Mouse (Mus musculus): ENCODE results near the gene Tmprss2.
"Not testable (repeated sequence)": the region's sequence is repeated elsewhere in the genome, so short reads cannot be mapped to it uniquely, and the experiment has no call there.

Tmprss2 gene

DNA sequence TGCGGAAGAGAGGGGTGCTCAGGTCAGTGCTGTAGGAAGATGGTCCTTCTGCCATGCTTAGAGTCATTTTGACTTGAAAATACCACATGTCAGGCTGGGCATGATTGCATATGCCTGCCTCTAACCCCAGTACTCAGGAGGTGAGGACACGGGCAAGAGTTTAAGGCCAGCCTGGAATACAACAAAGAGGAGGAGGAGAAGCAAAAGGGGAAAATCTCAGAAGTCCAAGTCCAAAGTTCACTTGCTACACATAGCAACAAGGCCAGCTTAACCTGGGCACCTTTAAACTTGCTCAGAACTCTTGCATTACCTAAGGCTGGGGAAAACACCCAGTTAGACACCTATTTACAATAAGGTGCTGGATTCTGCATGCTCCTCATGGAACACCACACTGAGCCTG, 19.5 kb downstream of the Tmprss2 start:
- no peak for DNase-seq (ENCODE audit: low read depth, low spot score)

DNA sequence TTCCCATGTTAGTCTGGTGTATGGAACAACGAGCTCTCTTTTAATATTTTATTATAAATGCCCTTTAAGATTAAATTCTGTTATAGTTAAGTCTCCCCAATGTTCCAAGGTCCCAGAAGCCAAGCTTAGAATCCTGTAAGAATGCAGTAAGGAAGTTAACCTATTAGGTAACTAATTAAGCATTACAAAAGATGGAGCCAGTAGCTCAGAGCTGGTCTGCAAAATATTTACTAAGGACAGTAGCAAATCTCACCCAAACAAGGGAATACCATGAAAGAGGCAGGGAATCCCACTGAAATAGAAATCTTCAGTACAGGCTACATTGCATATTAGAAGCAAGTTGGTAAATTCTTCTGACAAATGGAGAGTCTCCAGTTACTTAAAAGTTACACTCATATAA, 28.1 kb downstream of the Tmprss2 start:
- DNase-seq (ENCODE audit: low read depth, low spot score): not testable (repeated sequence)

GRCm38 (mm10) chr16:97569426-97569825, 41.6 kb downstream of the Tmprss2 start:
- no peak for DNase-seq (ENCODE audit: low read depth, low spot score)

DNA sequence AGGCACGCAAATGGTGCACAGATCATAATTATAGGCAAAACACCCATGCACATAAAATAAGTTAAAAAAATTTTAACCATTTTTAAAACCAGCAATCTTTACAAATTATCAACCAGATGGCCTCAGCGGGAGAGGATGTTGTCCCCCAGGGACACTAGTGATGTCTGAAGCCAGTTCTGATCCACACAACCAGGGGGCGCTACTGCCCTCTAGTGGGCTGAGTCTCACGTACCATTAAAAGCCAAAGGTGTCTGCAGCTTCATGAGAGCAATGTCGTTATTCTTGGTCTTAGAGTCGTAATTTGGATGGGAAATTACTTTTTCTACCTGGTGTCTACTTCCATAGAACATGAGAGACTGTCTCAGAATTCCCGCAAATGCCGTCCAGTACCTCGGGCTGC, 42.3 kb downstream of the Tmprss2 start:
- peak; percentile 16 for DNase-seq (ENCODE audit: low read depth, low spot score)

DNA sequence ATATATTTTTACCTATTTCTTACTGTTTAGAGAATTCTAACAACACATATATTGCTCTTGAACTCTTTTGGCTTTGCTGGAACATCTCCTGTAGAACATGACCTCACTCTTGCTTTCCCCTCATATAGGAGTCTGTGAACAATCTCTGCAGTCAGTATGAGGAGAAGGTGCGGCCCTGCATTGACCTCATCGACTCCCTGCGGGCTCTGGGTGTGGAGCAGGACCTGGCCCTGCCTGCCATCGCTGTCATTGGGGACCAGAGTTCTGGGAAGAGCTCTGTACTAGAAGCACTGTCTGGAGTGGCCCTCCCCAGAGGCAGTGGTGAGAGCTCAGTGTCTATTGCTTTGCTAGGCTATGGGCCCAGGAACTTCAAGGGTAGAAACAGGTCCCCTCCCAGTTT, 66.7 kb downstream of the Tmprss2 start:
- DNase-seq (ENCODE audit: low read depth, low spot score): no peak

GRCm38 (mm10) chr16:97536859-97537258, 74.1 kb downstream of the Tmprss2 start:
- DNase-seq (ENCODE audit: low read depth, low spot score): no peak

- peak; percentile 31 for DNase-seq (ENCODE audit: low read depth, low spot score)
These were observed 75.1 kb downstream of the Tmprss2 start for GRCm38 (mm10) chr16:97535808-97536413.

- peak; percentile 14 for DNase-seq (ENCODE audit: low read depth, low spot score)
These were observed 76.0 kb downstream of the Tmprss2 start for GRCm38 (mm10) chr16:97534876-97535461.

- DNase-seq (ENCODE audit: low read depth, low spot score): no peak
These were observed 76.5 kb downstream of the Tmprss2 start for GRCm38 (mm10) chr16:97534448-97534847.

DNA sequence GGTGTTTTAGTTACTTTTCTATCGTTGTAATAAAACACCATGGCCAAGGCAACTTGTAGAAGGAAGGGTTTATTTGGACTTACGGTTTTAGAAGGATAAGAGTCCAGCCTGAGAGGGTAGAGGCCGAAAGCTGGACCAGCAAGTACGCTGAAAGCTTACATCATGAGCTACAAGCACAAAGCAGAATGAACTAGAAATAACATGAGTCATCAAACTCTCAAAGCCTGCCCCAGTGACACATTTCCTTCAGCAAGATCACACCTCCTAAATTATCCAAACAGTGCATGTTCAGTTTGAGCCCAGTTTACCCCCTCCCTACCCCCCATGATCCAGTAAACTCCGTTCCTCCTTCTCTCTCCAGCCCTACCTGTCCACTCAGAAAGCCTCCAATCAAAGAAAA, 77.2 kb downstream of the Tmprss2 start:
- no peak for DNase-seq (ENCODE audit: low read depth, low spot score)

DNA sequence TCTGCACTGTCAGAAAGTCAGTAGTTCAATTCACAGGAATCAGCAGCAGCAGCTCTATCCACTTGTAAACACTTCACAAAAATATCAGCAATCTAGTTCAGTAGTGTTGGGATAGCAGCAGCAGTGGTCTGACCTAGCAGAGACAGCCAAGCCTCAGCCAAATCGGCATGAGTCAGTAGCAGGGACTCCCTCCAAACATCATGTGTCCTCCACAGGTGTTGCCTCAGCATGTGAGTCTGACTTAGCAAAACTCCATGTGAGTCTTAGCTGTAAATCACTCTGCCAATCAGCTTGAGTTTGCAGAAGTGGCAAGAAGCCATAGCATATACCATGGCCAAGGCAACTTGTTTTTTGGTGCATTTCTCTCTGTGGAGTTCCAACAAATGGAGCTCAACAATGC, 77.9 kb downstream of the Tmprss2 start:
- DNase-seq (ENCODE audit: low read depth, low spot score): no peak

DNA sequence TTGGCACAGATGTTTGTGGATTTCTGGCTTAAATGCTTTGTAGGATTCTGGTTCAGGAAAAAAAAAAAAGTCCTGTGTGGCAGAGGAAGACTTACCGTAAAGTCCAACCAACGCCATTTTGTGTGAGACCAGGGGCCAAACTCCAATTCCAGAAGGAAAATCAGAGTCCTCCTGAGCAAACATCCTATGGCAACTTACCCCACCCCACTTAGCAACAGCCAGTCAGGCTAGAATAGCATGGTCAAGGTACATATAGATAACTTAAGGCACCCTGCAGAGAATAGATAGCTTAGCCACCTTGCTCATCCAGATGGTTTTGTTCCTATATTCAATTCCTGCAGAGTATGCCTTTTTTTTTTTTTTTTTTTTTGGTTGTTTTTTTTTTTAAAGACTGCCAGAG, 81.8 kb downstream of the Tmprss2 start:
- no peak for DNase-seq (ENCODE audit: low read depth, low spot score)

GRCm38 (mm10) chr16:97523024-97523423, 88.0 kb downstream of the Tmprss2 start:
- peak; percentile 58 for DNase-seq (ENCODE audit: low read depth, low spot score)

DNA sequence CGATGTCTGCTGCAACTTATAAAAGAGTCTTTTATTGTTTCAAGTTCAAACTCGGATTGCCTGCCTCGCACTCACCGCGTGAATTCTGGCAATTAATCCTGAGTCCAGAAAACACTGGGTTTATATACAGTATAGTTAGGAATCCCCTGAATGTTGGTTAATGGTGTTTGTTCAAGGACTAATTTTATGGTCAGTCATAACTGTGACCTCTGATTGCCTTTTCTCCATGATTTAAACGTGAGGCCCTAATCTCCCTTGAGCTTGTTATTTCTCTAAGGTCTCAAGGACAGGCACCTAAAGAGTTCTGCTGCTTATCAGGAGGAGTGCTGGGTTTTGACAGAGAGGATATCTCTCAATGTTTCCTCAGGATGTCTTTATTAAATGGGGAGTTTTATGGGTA, 89.0 kb downstream of the Tmprss2 start:
- DNase-seq (ENCODE audit: low read depth, low spot score): no peak

GRCm38 (mm10) chr16:97516341-97516740, 94.7 kb downstream of the Tmprss2 start:
- DNase-seq (ENCODE audit: low read depth, low spot score): no peak
